Mouse (Mus musculus) liver, postnatal 0 days (tissue): ENCODE results near the gene Lcn9.

ENCODE experiments used
- CTCF ChIP-seq: sonication (generic); IDR thresholded peaks from 2 replicates; pipeline ENCODE4 v1.5.1; 2016; ENCODE audit warnings: antibody characterized with exemption, low read depth
- EP300 ChIP-seq: IDR thresholded peaks from 2 replicates; pipeline ENCODE4 v1.6.1; 2016; ENCODE audit warnings: antibody characterized with exemption, low read depth, mild to moderate bottlenecking

- TF ChIP-seq EP300 (no peak), CTCF (no peak)
Measured at GRCm38 (mm10) chr2:25797635-25798034, 25.3 kb upstream of the Lcn9 start.
